In genomic region chr6:49586553-49586952, GRCm38 (mm10) we compare ENCODE assay signal across 22 mouse cellular contexts.
A peak's percentile ranks its signal among the peaks of the same experiment; 100 is the strongest.
DNase-seq lines count a peak whose midpoint lies in the region; ATAC-seq and TF ChIP-seq lines count a peak whose summit lies in the region.
"Had no signal": no experiment of that assay in that cellular context is flagged by ENCODE, and none has a peak within 500 bp of the region (broad histone marks: within the 10 kb centered on the region; RNA-seq: fewer than 3 reads in every experiment).

No protein-coding gene starts in this region.

- no peak for TF ChIP-seq POLR2A in bone marrow macrophage, adult 2 months (IDR thresholded peaks at IDR 0.05; ENCODE audit: borderline replicate concordance, low read depth, low read length)

- no peak for TF ChIP-seq CTCF in bone marrow macrophage, adult 2 months (IDR thresholded peaks at IDR 0.05; ENCODE audit: low read depth, low read length)

- H3K4me3 ChIP-seq in bone marrow macrophage, adult 2 months (ENCODE audit: insufficient read depth, low read length): no peak overlapping the region
- H3K4me3 ChIP-seq: embryonic facial prominence, embryonic 15.5 days; erythroblast, embryonic 14.5 days; forebrain, embryonic 10.5 days; heart, adult 2 months; hindbrain, embryonic 10.5 days had no signal

- peak; percentile 74 for DNase-seq in CD4-positive helper T cell, adult 2 months (ENCODE audit: low read depth, low spot score)
- no peak for DNase-seq in urinary bladder, adult 2 months (ENCODE audit: low spot score)
- no peak for DNase-seq in adrenal gland, adult 2 months
- DNase-seq in embryo, embryonic 10.5 days (ENCODE audit: low spot score): no peak
- DNase-seq: adrenal gland, postnatal 25 days; B cell, adult 2 months; cerebellum, adult 2 months; cerebellum, postnatal 10 days; embryo, embryonic 11 days; forebrain, postnatal 0 days; gastrocnemius, postnatal 36 days; heart, adult 2 months; kidney, adult 11 months; kidney, adult 9 months had no signal

- H3K27ac ChIP-seq in bone marrow macrophage, adult 2 months (ENCODE audit: insufficient read depth, low read depth, low read length): peak overlapping the region; percentile 47
- H3K27ac ChIP-seq: embryonic facial prominence, embryonic 15.5 days; forebrain, embryonic 10.5 days; heart, adult 2 months; hindbrain, embryonic 10.5 days; hindbrain, embryonic 14.5 days had no signal

- peaks cover 45% of the 10 kb centered on the region for H3K4me1 ChIP-seq in bone marrow macrophage, adult 2 months (ENCODE audit: control insufficient read depth, insufficient read depth, low read length)
- H3K4me1 ChIP-seq: embryonic facial prominence, embryonic 15.5 days; forebrain, embryonic 10.5 days had no signal

- peak; percentile 92 for ATAC-seq in CD4-positive, CD25-positive, alpha-beta regulatory T cell, adult 4 months
- ATAC-seq in megakaryocyte progenitor cell, adult 5-6 weeks (replicated peaks; ENCODE audit: poor library complexity): 0 out of 2 replicates have a peak, but pooled peaks have one; percentile 31
- ATAC-seq: forebrain, postnatal 0 days had no signal
